Mouse (Mus musculus) CH12.LX (cell line): Measurements from ENCODE around the gene Dclk1.

Experiments
- GABPA ChIP-seq: IDR thresholded peaks from 2 replicates; pipeline ENCODE4 v1.6.1; 2012; ENCODE audit warnings: low read depth, low read length, improper control_type of control experiment, inconsistent platforms; ENCODE audit not compliant: insufficient replicate concordance
- MYC ChIP-seq: IDR thresholded peaks from 2 replicates; pipeline ENCODE4 v1.6.1; 2011; ENCODE audit warnings: low read depth, mild to moderate bottlenecking, improper control_type of control experiment, low read length
- POLR2A ChIP-seq: IDR thresholded peaks from 2 replicates; pipeline ENCODE4 v1.6.1; 2011; ENCODE audit warnings: low read depth, mild to moderate bottlenecking, improper control_type of control experiment, low read length
- UBTF ChIP-seq: IDR thresholded peaks from 2 replicates; pipeline ENCODE4 v1.6.1; 2012; ENCODE audit warnings: low read depth, mild to moderate bottlenecking, inconsistent platforms, low read length, improper control_type of control experiment, moderate library complexity
- ZKSCAN1 ChIP-seq: IDR thresholded peaks from 2 replicates; pipeline ENCODE4 v1.6.1; 2012; ENCODE audit warnings: low read depth, inconsistent platforms, low read length, improper control_type of control experiment, borderline replicate concordance

GRCm38 (mm10) chr3:55324029-55324428 lies 81.9 kb downstream of the Dclk1 start:
- TF ChIP-seq POLR2A, result no peak
- no peak for TF ChIP-seq MYC
- TF ChIP-seq GABPA, result no peak
- no peak for TF ChIP-seq UBTF
- TF ChIP-seq ZKSCAN1, result no peak
